Mouse (Mus musculus): ENCODE measurements at regions not wholly inside any gene's neighbourhood (a gene's known extent, or its start where the extent isn't known, plus 50 kb on each side); places are given as distances from the start of the nearest gene placed in this dataset.

DNA sequence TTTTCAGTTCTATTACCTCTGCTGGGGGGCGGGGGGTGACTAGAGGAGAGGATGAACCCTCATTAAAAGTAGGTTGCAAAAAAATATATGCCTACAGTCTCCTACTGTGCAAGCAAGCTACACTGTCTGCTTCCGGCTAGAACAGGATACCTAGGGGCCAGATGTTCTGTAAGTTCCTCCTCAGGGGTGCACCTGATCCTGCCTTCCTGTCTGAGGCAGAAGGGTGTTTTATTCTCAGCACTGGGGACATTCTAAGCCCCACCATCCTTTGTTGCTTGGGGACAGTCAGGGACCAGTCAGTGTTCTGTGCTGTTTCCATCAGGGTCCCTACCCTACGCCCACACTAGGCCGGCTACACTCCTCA is 261.5 kb downstream of the Cdh26 start:
- no peak for TF ChIP-seq POLR2A (IDR thresholded peaks at IDR 0.05; ENCODE audit: borderline replicate concordance, extremely low read depth, low read depth, low read length)
- TF ChIP-seq CTCF (IDR thresholded peaks at IDR 0.05; ENCODE audit: insufficient read depth, low read length), result no peak
- Histone ChIP-seq H3K4me1 (ENCODE audit: control insufficient read depth, insufficient read depth, low read length) (no peaks in the 10 kb centered on the region; the same call in 1 of the 2 replicates), H3K4me3 (replicated peaks; ENCODE audit: extremely low read depth, low read depth, low read length) (no peak overlapping the region)
- 60% methylated on average over 4 of the region's 4 CpGs for WGBS
- DNase-seq, result no peak

DNA sequence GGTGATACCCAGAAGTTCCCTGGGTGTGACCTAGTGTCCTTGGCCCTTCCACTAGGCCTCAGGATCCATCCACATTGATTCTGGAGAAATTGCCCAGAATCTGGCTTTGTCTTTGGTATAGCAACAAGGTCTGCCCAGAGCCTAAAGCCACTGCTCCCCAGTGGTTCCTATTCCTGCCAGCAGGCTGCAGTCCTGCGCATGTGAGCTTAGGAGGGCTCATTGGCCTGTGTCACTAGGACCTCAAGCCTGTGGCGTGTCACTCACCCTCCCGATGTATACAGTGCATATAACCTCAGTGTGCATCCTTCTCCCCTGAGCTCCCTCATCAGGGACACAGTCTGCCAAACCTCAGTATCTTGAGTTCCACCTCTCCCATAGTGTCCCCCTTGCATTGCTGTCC is 261.9 kb downstream of the Cdh26 start:
- DNase-seq, result no peak
- no peak for TF ChIP-seq CTCF (IDR thresholded peaks at IDR 0.05; ENCODE audit: insufficient read depth, low read length)
- TF ChIP-seq POLR2A (IDR thresholded peaks at IDR 0.05; ENCODE audit: borderline replicate concordance, extremely low read depth, low read depth, low read length), result no peak
- Histone ChIP-seq H3K4me3 (replicated peaks; ENCODE audit: extremely low read depth, low read depth, low read length) (no peak overlapping the region), H3K4me1 (ENCODE audit: control insufficient read depth, insufficient read depth, low read length) (no peaks in the 10 kb centered on the region; the same call in 1 of the 2 replicates)
- 77% methylated on average over 3 of the region's 3 CpGs for WGBS

DNA sequence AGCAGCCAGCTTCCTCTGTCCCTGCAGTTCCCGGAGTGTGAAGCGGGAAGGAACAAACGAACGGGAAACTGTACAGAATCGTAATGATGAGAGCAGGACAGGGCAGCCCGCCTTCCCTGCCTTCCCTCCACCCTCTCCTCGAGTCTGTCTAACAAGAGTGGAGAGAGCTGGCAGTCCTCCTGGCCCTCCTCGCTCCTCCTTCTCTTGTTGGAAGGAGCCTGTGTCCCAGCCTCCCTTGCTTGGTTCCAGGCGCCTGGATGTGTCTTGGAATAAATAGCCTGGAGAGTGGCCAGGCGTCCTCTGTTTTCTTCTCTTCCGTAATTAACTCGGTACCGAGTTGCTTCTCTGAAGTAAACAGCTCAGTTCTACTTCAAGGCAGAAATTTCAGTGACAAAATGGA is 268.3 kb downstream of the Cdh26 start:
- Histone ChIP-seq H3K4me1 (ENCODE audit: control insufficient read depth, insufficient read depth, low read length) (no peaks in the 10 kb centered on the region), H3K4me3 (replicated peaks; ENCODE audit: extremely low read depth, low read depth, low read length) (no peak overlapping the region)
- no peak for DNase-seq
- WGBS, result 62% methylated on average over 13 of the region's 13 CpGs
- TF ChIP-seq CTCF (IDR thresholded peaks at IDR 0.05; ENCODE audit: insufficient read depth, low read length) (no peak), POLR2A (IDR thresholded peaks at IDR 0.05; ENCODE audit: borderline replicate concordance, extremely low read depth, low read depth, low read length) (no peak)

DNA sequence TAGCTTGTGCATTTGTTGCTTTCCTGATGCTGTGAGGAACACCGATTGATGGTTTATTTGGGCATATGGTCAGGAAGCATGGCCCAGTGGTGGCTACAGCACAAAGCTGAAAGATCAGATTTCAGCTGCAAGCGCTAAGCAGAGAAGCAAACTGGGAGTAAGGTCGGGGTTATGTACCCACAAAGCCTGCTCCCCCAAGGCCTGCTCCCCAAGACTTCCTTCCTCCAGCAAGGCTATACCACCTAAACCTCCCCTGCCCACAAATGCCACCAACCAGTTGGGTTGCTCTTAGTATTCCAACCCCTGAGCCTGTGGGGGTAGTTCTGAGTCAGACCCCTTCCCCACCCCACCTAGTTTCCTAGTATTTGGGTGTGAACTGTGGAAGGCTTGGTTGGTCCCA is 270.5 kb downstream of the Cdh26 start:
- DNase-seq, result no peak
- 61% methylated on average over 3 of the region's 3 CpGs for WGBS
- Histone ChIP-seq H3K4me3 (replicated peaks; ENCODE audit: extremely low read depth, low read depth, low read length) (no peak overlapping the region), H3K4me1 (ENCODE audit: control insufficient read depth, insufficient read depth, low read length) (no peaks in the 10 kb centered on the region)
- TF ChIP-seq CTCF (IDR thresholded peaks at IDR 0.05; ENCODE audit: insufficient read depth, low read length) (no peak), POLR2A (IDR thresholded peaks at IDR 0.05; ENCODE audit: borderline replicate concordance, extremely low read depth, low read depth, low read length) (no peak)

DNA sequence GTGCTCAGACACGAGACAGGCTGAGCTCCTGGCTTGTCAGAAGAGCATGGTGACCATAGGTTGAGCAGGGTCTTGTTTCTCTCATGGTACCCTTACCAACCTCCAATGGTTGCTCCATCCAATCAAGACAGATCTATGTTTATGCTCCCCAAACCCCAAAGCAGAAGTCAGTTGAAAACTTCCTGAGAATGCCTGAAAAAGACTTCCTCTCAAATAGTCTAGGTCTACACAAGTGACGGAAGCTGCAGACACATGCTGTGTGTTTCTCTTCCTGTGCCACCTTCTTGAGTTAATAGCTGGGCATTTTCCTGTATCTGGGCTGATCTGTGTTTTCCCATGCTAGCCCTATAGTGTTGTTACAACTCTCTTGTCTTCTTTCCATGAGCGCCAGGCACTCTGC is 274.2 kb downstream of the Cdh26 start:
- 60% methylated on average over 3 of the region's 3 CpGs for WGBS
- no peak for TF ChIP-seq POLR2A (IDR thresholded peaks at IDR 0.05; ENCODE audit: borderline replicate concordance, extremely low read depth, low read depth, low read length)
- DNase-seq, result no peak

DNA sequence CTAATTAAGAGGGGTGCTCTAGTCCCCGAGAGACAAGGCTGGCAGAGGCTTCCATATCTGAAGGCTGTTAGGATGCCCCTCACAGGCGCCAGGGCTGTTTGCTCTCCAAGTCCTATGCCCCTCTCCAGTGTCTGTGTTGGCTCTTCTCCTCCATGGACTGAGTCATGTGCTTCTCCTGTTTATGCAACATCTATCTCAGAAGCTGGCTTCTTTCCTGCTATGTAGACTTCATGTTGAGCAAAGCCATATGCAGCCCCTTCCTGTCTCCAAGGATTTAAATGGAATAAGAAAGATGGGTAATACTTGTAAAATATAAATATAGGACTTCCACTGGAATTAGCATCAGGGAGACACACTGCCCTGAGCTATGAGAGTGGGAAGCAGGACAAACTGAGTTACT is 278.3 kb downstream of the Cdh26 start:
- no peak for DNase-seq
- Histone ChIP-seq H3K4me1 (ENCODE audit: control insufficient read depth, insufficient read depth, low read length) (no peaks in the 10 kb centered on the region), H3K4me3 (replicated peaks; ENCODE audit: extremely low read depth, low read depth, low read length) (no peak overlapping the region)
- 62% methylated on average over 2 of the region's 2 CpGs for WGBS
- TF ChIP-seq POLR2A (IDR thresholded peaks at IDR 0.05; ENCODE audit: borderline replicate concordance, extremely low read depth, low read depth, low read length), result no peak
- no peak for TF ChIP-seq CTCF (IDR thresholded peaks at IDR 0.05; ENCODE audit: insufficient read depth, low read length)

More for the DNA sequence above, 274.2 kb downstream of the Cdh26 start:
- Histone ChIP-seq H3K4me3 (replicated peaks; ENCODE audit: extremely low read depth, low read depth, low read length) (no peak overlapping the region), H3K4me1 (ENCODE audit: control insufficient read depth, insufficient read depth, low read length) (no peaks in the 10 kb centered on the region)

DNA sequence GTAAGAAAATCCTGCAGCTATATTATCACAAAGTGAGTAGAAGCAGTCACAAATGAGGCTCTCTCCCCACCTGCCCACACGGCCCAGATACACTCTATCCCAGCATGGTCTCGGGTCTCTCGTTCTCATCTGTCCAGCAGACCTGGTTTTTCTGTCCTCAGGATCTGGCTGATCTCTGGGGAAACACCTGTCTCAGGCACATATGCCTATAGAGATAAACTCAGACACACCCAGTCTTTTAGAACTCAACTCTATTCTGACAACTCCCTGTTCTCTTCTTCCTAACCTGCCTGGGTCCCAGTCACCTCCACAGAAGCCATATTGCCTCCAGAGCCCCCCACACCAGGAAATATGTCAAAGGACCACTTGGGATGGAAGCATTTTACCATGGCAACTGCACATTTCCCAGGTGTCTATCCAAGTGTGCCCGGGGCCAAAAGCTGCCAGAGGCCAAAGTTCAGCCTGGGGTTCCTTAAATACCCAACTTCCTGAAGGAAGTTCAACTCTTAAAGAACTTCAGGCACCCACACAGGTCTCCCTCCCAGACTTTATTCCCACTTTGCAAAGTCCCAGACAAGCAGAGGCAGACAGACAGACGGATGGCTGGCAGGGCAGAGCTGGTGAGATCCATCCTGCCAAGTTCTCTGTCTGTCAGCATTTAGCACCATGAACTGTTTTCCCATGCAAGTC is 279.0 kb downstream of the Cdh26 start:
- TF ChIP-seq CTCF (IDR thresholded peaks at IDR 0.05; ENCODE audit: insufficient read depth, low read length) (no peak), POLR2A (IDR thresholded peaks at IDR 0.05; ENCODE audit: borderline replicate concordance, extremely low read depth, low read depth, low read length) (no peak)
- DNase-seq, result no peak
- H3K4me3 ChIP-seq (replicated peaks; ENCODE audit: extremely low read depth, low read depth, low read length), result no peak overlapping the region
- WGBS, result 63% methylated on average over 5 of the region's 5 CpGs
- H3K4me1 ChIP-seq (ENCODE audit: control insufficient read depth, insufficient read depth, low read length), result no peaks in the 10 kb centered on the region

DNA sequence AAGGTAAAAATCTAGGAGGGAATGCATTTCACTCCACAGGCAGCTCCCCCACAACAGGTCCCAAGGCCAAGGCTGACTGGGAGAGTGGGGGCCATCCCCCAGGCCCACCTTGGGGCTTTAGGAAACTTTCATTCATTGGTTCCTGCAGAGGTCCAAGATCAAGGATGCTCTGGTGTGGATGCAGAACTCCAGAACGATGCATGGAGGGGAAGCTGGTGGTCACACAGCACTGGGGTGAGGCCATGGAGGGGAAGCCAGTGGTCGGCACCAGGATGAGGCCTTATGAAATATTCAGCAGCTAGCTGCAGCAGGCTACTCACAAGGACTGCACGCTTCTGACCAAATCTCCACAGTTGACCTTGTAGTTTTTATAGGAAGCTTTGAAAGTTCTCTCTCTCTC is 279.7 kb downstream of the Cdh26 start:
- H3K4me1 ChIP-seq (ENCODE audit: control insufficient read depth, insufficient read depth, low read length), result no peaks in the 10 kb centered on the region
- WGBS, result 66% methylated on average over 3 of the region's 3 CpGs
- no peak overlapping the region for H3K4me3 ChIP-seq (replicated peaks; ENCODE audit: extremely low read depth, low read depth, low read length)
- no peak for DNase-seq
- TF ChIP-seq CTCF (IDR thresholded peaks at IDR 0.05; ENCODE audit: insufficient read depth, low read length) (no peak), POLR2A (IDR thresholded peaks at IDR 0.05; ENCODE audit: borderline replicate concordance, extremely low read depth, low read depth, low read length) (no peak)

DNA sequence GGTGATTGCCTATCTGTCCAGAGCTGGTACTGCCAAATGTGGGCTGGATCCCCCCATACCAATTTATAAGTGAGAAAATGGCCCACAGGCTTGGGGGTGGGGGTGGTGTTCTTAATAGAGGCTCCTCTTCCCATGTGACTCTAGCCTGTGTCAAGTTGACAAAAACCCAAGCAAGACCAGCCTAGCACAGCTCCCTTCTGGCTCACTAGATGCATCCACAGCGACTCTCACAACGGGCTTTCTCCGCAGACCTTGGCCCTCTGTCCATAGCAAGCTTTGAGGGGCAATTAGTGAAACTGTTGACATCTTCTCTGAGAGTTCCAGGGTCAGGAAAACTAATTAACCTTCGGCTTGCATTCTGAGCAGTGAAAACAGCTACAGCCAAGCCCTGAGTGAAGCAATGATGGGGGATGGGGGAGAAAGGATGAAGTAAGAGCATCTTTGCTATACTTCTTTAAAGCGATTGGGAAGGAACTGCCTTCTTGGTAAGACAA is 281.3 kb downstream of the Cdh26 start:
- H3K4me3 ChIP-seq (replicated peaks; ENCODE audit: extremely low read depth, low read depth, low read length), result no peak overlapping the region
- no peak for DNase-seq
- no peak for TF ChIP-seq CTCF (IDR thresholded peaks at IDR 0.05; ENCODE audit: insufficient read depth, low read length)
- TF ChIP-seq POLR2A (IDR thresholded peaks at IDR 0.05; ENCODE audit: borderline replicate concordance, extremely low read depth, low read depth, low read length), result no peak
- no peaks in the 10 kb centered on the region for H3K4me1 ChIP-seq (ENCODE audit: control insufficient read depth, insufficient read depth, low read length)
- WGBS, result 57% methylated on average over 5 of the region's 5 CpGs

DNA sequence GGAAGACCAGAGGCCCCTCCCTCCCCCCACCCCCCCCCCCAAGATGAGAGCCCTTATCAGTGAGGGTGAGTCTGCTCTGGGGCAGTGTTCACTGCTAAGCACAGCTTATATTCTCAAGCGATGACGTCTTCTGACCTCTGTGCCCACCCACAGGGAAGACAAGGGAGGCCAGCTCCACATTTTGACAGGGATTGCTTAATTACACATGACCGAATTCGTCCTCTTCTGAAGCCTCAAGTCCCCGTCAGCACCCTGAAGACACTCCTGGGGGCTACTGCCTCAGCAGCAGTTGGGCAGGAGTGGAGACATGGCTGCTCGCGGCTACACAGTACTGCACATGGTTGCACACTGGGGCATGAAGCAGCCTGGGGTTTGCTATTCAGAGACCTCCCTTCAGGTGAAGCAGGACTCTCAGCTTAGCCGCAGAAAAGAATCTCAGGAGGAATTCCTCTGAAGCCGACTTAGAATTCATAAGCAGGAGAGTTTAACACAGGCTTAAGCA is 282.1 kb downstream of the Cdh26 start:
- 47% methylated on average over 9 of the region's 9 CpGs for WGBS
- Histone ChIP-seq H3K4me3 (replicated peaks; ENCODE audit: extremely low read depth, low read depth, low read length) (no peak overlapping the region), H3K4me1 (ENCODE audit: control insufficient read depth, insufficient read depth, low read length) (no peaks in the 10 kb centered on the region)
- no peak for TF ChIP-seq CTCF (IDR thresholded peaks at IDR 0.05; ENCODE audit: insufficient read depth, low read length)
- no peak for DNase-seq
